Mouse (Mus musculus) midbrain, embryonic 13.5 days (tissue): ENCODE data around the gene Senp3. TPM values are rescaled to one million over a fixed set of nuclear protein-coding genes. Genes with fewer than 3 reads are reported as not detected.
"Not testable (repeated sequence)": the region's sequence is repeated elsewhere in the genome, so short reads cannot be mapped to it uniquely, and the experiment has no call there.

Experiments used
- ATAC-seq: fragments of 200-750 bp; cut with Nextera tagmentation; 2 replicates; pipeline ENCODE4 v1.8.0; 2017; ENCODE audit warnings: mild to moderate bottlenecking, moderate TSS enrichment, moderate library complexity
- H3K27ac ChIP-seq: fragments of 300-500 bp; sonication (generic); 2 replicates; pipeline ENCODE4 v1.5.1; 2015; ENCODE audit warnings: inconsistent platforms, mild to moderate bottlenecking, moderate library complexity
- H3K27me3 ChIP-seq: fragments of 300-500 bp; sonication (generic); 2 replicates; pipeline ENCODE4 v1.6.1; 2015; ENCODE audit warnings: mild to moderate bottlenecking, inconsistent platforms
- H3K36me3 ChIP-seq: fragments of 300-500 bp; sonication (generic); 2 replicates; pipeline ENCODE4 v1.6.1; 2015; ENCODE audit warnings: mild to moderate bottlenecking, inconsistent platforms
- H3K4me1 ChIP-seq: fragments of 300-500 bp; sonication (generic); replicated peaks from 2 replicates; pipeline ENCODE4 v1.6.1; 2015; ENCODE audit warnings: inconsistent platforms
- H3K4me2 ChIP-seq: fragments of 300-500 bp; sonication (generic); replicated peaks from 2 replicates; pipeline ENCODE4 v1.6.1; 2015; ENCODE audit warnings: moderate library complexity, mild to moderate bottlenecking, inconsistent platforms
- H3K4me3 ChIP-seq: fragments of 300-500 bp; sonication (generic); replicated peaks from 2 replicates; pipeline ENCODE4 v1.5.1; 2015; ENCODE audit warnings: mild to moderate bottlenecking, inconsistent platforms
- H3K9ac ChIP-seq: fragments of 300-500 bp; sonication (generic); replicated peaks from 2 replicates; pipeline ENCODE4 v1.6.1; 2015; ENCODE audit warnings: mild to moderate bottlenecking, inconsistent platforms
- H3K9me3 ChIP-seq: fragments of 300-500 bp; sonication (generic); 2 replicates; pipeline ENCODE4 v1.6.1; 2016; ENCODE audit warnings: mild to moderate bottlenecking, inconsistent platforms
- WGBS: fragments of 180-500 bp; shearing (Covaris S2); methylation state at CpG from one replicate; pipeline ENCODE4 v1.1.7; 2015; 5-methylcytosine and 5-hydroxymethylcytosine counted together
- microRNA counts: library from miRNA; unstranded; fragments of <30 nt; microRNA quantifications from one replicate; lab custom pipeline; 2016
- microRNA-seq: library from miRNA; unstranded; fragments of <30 nt; microRNA quantifications from one replicate; pipeline ENCODE4, GENCODE M21; 2016
- polyA plus RNA-seq: library from polyadenylated mRNA; unstranded; fragments of >200 nt; fragmentation: Nextera tagmentation; extraction: Ambion mirVana; gene quantifications from 2 replicates; pipeline ENCODE4 v1.2.1, GENCODE M21; 2015

The Senp3 gene
- polyA plus RNA-seq, 1 experiment from 2014 or later = 101 TPM

- not testable (repeated sequence) for H3K9me3 ChIP-seq, ATAC-seq, H3K27ac ChIP-seq, H3K4me3 ChIP-seq, H3K27me3 ChIP-seq, H3K4me2 ChIP-seq, H3K36me3 ChIP-seq, H3K9ac ChIP-seq
- WGBS = 89% methylated on average over 2 of the region's 2 CpGs
- H3K4me1 ChIP-seq = peaks cover 18% of the 10 kb centered on the region
These were observed 57.5 kb downstream of the Senp3 start for GRCm38 (mm10) chr11:69624339-69624738.

MicroRNAs encoded within 50 kb of the gene (microRNA counts, 519-probe panel; counts per million panel counts)
- 110 counts per million, percentile 56 among the panel's probes with 10 or more counts for microRNA mmu-miR-1934 (lab: Ali Mortazavi, UCI)
- 2,580 counts per million, percentile 63 among the panel's probes with 10 or more counts for microRNA mmu-miR-467f (lab: Ali Mortazavi, UCI)

Small RNA genes within 50 kb of the gene (microRNA-seq; reads per million reads assigned to microRNA genes)
- gene Mir1934 (4.5 reads per million, percentile 18 among the genes with 10 or more reads in this experiment), gene Mir467f (not detected)

Other genes with a start within 250 kb of the Senp3 start
- 2.2 and 2.7 TPM in 2 replicates for gene Dnah2, start 133.0 kb downstream of the Senp3 start, polyA plus RNA-seq
- 95.0 and 130 TPM in 2 replicates for gene Efnb3, start 121.9 kb downstream of the Senp3 start, polyA plus RNA-seq
- 24.5 and 26.9 TPM in 2 replicates for gene Wrap53, start 101.8 kb downstream of the Senp3 start, polyA plus RNA-seq
- gene Trp53, start 101.7 kb downstream of the Senp3 start, polyA plus RNA-seq = 84.2 and 93.4 TPM in 2 replicates
- gene Atp1b2, start 76.1 kb downstream of the Senp3 start, polyA plus RNA-seq = 23.2 and 24.3 TPM in 2 replicates
- gene Shbg, start 64.2 kb downstream of the Senp3 start, polyA plus RNA-seq = not detected in 2 replicates
- 25.1 and 28.5 TPM in 2 replicates for gene Sat2, start 60.1 kb downstream of the Senp3 start, polyA plus RNA-seq
- 40.5 and 52.4 TPM in 2 replicates for gene Fxr2, start 49.1 kb downstream of the Senp3 start, polyA plus RNA-seq
- 0.31 TPM in 1 of 2 replicates, not detected in the other for gene Sox15, start 26.8 kb downstream of the Senp3 start, polyA plus RNA-seq
- gene Mpdu1, start 19.4 kb downstream of the Senp3 start, polyA plus RNA-seq = 103 and 104 TPM in 2 replicates
- gene Cd68, start 15.9 kb downstream of the Senp3 start, polyA plus RNA-seq = 6.1 and 7.3 TPM in 2 replicates
- 581 and 595 TPM in 2 replicates for gene Eif4a1, start 9.7 kb downstream of the Senp3 start, polyA plus RNA-seq
- 0.36 TPM in 1 of 2 replicates, not detected in the other for gene Tnfsf13, start 3.7 kb upstream of the Senp3 start, polyA plus RNA-seq
- 0.98 and 1.2 TPM in 2 replicates for gene Tnfsf12, start 13.8 kb upstream of the Senp3 start, polyA plus RNA-seq
- 0.64 and 1.2 TPM in 2 replicates for gene Tnfsfm13, start 14.0 kb upstream of the Senp3 start, polyA plus RNA-seq
- 22.7 and 24.9 TPM in 2 replicates for gene Polr2a, start 76.6 kb upstream of the Senp3 start, polyA plus RNA-seq
- gene Slc35g3, start 79.9 kb upstream of the Senp3 start, polyA plus RNA-seq = 0.31 TPM in 1 of 2 replicates, not detected in the other
- gene Zbtb4, start 83.8 kb upstream of the Senp3 start, polyA plus RNA-seq = 2.9 and 3.2 TPM in 2 replicates
- gene Chrnb1, start 113.9 kb upstream of the Senp3 start, polyA plus RNA-seq = 0.83 and 0.85 TPM in 2 replicates
- 3.4 and 4.4 TPM in 2 replicates for gene Fgf11, start 119.8 kb upstream of the Senp3 start, polyA plus RNA-seq
- gene Tmem102, start 123.5 kb upstream of the Senp3 start, polyA plus RNA-seq = 0.44 and 0.52 TPM in 2 replicates
- gene Gm39566, start 133.2 kb upstream of the Senp3 start, polyA plus RNA-seq = not detected in 2 replicates
- not detected in 2 replicates for gene Spem2, start 136.4 kb upstream of the Senp3 start, polyA plus RNA-seq
- 0.51 and 0.64 TPM in 2 replicates for gene Spem1, start 140.1 kb upstream of the Senp3 start, polyA plus RNA-seq
- gene Nlgn2, start 155.7 kb upstream of the Senp3 start, polyA plus RNA-seq = 20.5 and 21.3 TPM in 2 replicates
- gene Tmem256, start 156.4 kb upstream of the Senp3 start, polyA plus RNA-seq = 329 and 331 TPM in 2 replicates
- gene Plscr3, start 164.3 kb upstream of the Senp3 start, polyA plus RNA-seq = 55.0 and 56.3 TPM in 2 replicates
- 0.27 and 0.31 TPM in 2 replicates for gene Tnk1, start 176.6 kb upstream of the Senp3 start, polyA plus RNA-seq
- not detected in 2 replicates for gene Tmem95, start 195.9 kb upstream of the Senp3 start, polyA plus RNA-seq
- 1.3 and 1.7 TPM in 2 replicates for gene Kctd11, start 199.3 kb upstream of the Senp3 start, polyA plus RNA-seq
- gene Acap1, start 213.5 kb upstream of the Senp3 start, polyA plus RNA-seq = 0.37 and 0.48 TPM in 2 replicates
- 16.1 and 17.1 TPM in 2 replicates for gene 2810408A11Rik, start 218.9 kb upstream of the Senp3 start, polyA plus RNA-seq
- 18.6 and 19.8 TPM in 2 replicates for gene Neurl4, start 219.0 kb upstream of the Senp3 start, polyA plus RNA-seq
- 81.9 and 87.0 TPM in 2 replicates for gene Gps2, start 231.8 kb upstream of the Senp3 start, polyA plus RNA-seq
- 1,160 and 1,188 TPM in 2 replicates for gene Eif5a, start 239.9 kb upstream of the Senp3 start, polyA plus RNA-seq